Mouse (Mus musculus): ENCODE results near the gene Zbtb46. TPM values are rescaled to one million over a fixed set of nuclear protein-coding genes. Genes with fewer than 3 reads are reported as not detected.

The Zbtb46 gene
- polyA plus RNA-seq, 1 experiment = not detected

- no peak for TF ChIP-seq CTCF (IDR thresholded peaks at IDR 0.05; ENCODE audit: insufficient read depth, low read depth, low read length)
- no peak for TF ChIP-seq POLR2A (IDR thresholded peaks at IDR 0.05; ENCODE audit: insufficient read depth, low read depth, low read length)
- Histone ChIP-seq H3K4me3 (ENCODE audit: insufficient read depth, low read depth, low read length) (peak overlapping the region; percentile 66), H3K27ac (ENCODE audit: insufficient read depth, low read depth, low read length) (no peak overlapping the region), H3K4me1 (ENCODE audit: control insufficient read depth, insufficient read depth, low read length) (peaks cover 13% of the 10 kb centered on the region)
- under 1% methylated on average over 71 of the region's 72 CpGs for WGBS
Measured at GRCm38 (mm10) chr2:181458411-181459152, 644 bp downstream of the Zbtb46 start.

GRCm38 (mm10) chr2:181457831-181458230 lies 1.4 kb downstream of the Zbtb46 start:
- Histone ChIP-seq H3K27ac (ENCODE audit: insufficient read depth, low read depth, low read length) (no peak overlapping the region), H3K4me3 (ENCODE audit: insufficient read depth, low read depth, low read length) (peak overlapping the region; percentile 37), H3K4me1 (ENCODE audit: control insufficient read depth, insufficient read depth, low read length) (peaks cover 9% of the 10 kb centered on the region)
- 2% methylated on average over 15 of the region's 15 CpGs for WGBS
- no peak for TF ChIP-seq CTCF (IDR thresholded peaks at IDR 0.05; ENCODE audit: insufficient read depth, low read depth, low read length)
- no peak for TF ChIP-seq POLR2A (IDR thresholded peaks at IDR 0.05; ENCODE audit: insufficient read depth, low read depth, low read length)

GRCm38 (mm10) chr2:181455899-181456298 lies 3.3 kb downstream of the Zbtb46 start:
- Histone ChIP-seq H3K27ac (ENCODE audit: insufficient read depth, low read depth, low read length) (no peak overlapping the region), H3K4me3 (ENCODE audit: insufficient read depth, low read depth, low read length) (no peak overlapping the region), H3K4me1 (ENCODE audit: control insufficient read depth, insufficient read depth, low read length) (peaks cover 9% of the 10 kb centered on the region)
- 88% methylated on average over 2 of the region's 2 CpGs for WGBS
- no peak for TF ChIP-seq CTCF (IDR thresholded peaks at IDR 0.05; ENCODE audit: insufficient read depth, low read depth, low read length)
- no peak for TF ChIP-seq POLR2A (IDR thresholded peaks at IDR 0.05; ENCODE audit: insufficient read depth, low read depth, low read length)

- Histone ChIP-seq H3K27ac (ENCODE audit: insufficient read depth, low read depth, low read length) (no peak overlapping the region), H3K4me1 (ENCODE audit: control insufficient read depth, insufficient read depth, low read length) (peaks cover 2% of the 10 kb centered on the region; the same call in 1 of the 2 replicates), H3K4me3 (ENCODE audit: insufficient read depth, low read depth, low read length) (no peak overlapping the region)
- WGBS = 65% methylated on average over 1 of the region's 1 CpGs
- TF ChIP-seq CTCF (IDR thresholded peaks at IDR 0.05; ENCODE audit: insufficient read depth, low read depth, low read length) (no peak), POLR2A (IDR thresholded peaks at IDR 0.05; ENCODE audit: insufficient read depth, low read depth, low read length) (no peak)
Measured at GRCm38 (mm10) chr2:181453274-181453673, 6.0 kb downstream of the Zbtb46 start.

GRCm38 (mm10) chr2:181452181-181452580 lies 7.0 kb downstream of the Zbtb46 start:
- 71% methylated on average over 4 of the region's 4 CpGs for WGBS
- H3K27ac ChIP-seq (ENCODE audit: insufficient read depth, low read depth, low read length) = no peak overlapping the region

GRCm38 (mm10) chr2:181443016-181443415 lies 16.2 kb downstream of the Zbtb46 start:
- H3K4me1 ChIP-seq (ENCODE audit: control insufficient read depth, insufficient read depth, low read length) = no peaks in the 10 kb centered on the region
- H3K4me3 ChIP-seq (ENCODE audit: insufficient read depth, low read depth, low read length) = no peak overlapping the region
- no peak overlapping the region for H3K27ac ChIP-seq (ENCODE audit: insufficient read depth, low read depth, low read length)
- 97% methylated on average over 2 of the region's 2 CpGs for WGBS
- TF ChIP-seq POLR2A (IDR thresholded peaks at IDR 0.05; ENCODE audit: insufficient read depth, low read depth, low read length) = no peak
- TF ChIP-seq CTCF (IDR thresholded peaks at IDR 0.05; ENCODE audit: insufficient read depth, low read depth, low read length) = no peak

More at GRCm38 (mm10) chr2:181452181-181452580, 7.0 kb downstream of the Zbtb46 start:
- H3K4me3 ChIP-seq (ENCODE audit: insufficient read depth, low read depth, low read length) = no peak overlapping the region
- no peaks in the 10 kb centered on the region for H3K4me1 ChIP-seq (ENCODE audit: control insufficient read depth, insufficient read depth, low read length)
- no peak for TF ChIP-seq POLR2A (IDR thresholded peaks at IDR 0.05; ENCODE audit: insufficient read depth, low read depth, low read length)
- TF ChIP-seq CTCF (IDR thresholded peaks at IDR 0.05; ENCODE audit: insufficient read depth, low read depth, low read length) = no peak

- TF ChIP-seq CTCF (IDR thresholded peaks at IDR 0.05; ENCODE audit: insufficient read depth, low read depth, low read length) (no peak), POLR2A (IDR thresholded peaks at IDR 0.05; ENCODE audit: insufficient read depth, low read depth, low read length) (no peak)
- Histone ChIP-seq H3K27ac (ENCODE audit: insufficient read depth, low read depth, low read length) (no peak overlapping the region), H3K4me1 (ENCODE audit: control insufficient read depth, insufficient read depth, low read length) (no peaks in the 10 kb centered on the region), H3K4me3 (ENCODE audit: insufficient read depth, low read depth, low read length) (no peak overlapping the region)
- WGBS = 91% methylated on average over 4 of the region's 4 CpGs
Measured at GRCm38 (mm10) chr2:181438176-181438575, 21.1 kb downstream of the Zbtb46 start.

GRCm38 (mm10) chr2:181436246-181436645 lies 23.0 kb downstream of the Zbtb46 start:
- TF ChIP-seq CTCF (IDR thresholded peaks at IDR 0.05; ENCODE audit: insufficient read depth, low read depth, low read length) (no peak), POLR2A (IDR thresholded peaks at IDR 0.05; ENCODE audit: insufficient read depth, low read depth, low read length) (no peak)
- Histone ChIP-seq H3K4me3 (ENCODE audit: insufficient read depth, low read depth, low read length) (no peak overlapping the region), H3K27ac (ENCODE audit: insufficient read depth, low read depth, low read length) (no peak overlapping the region), H3K4me1 (ENCODE audit: control insufficient read depth, insufficient read depth, low read length) (no peaks in the 10 kb centered on the region)
- WGBS = 85% methylated on average over 2 of the region's 2 CpGs

GRCm38 (mm10) chr2:181423834-181424233 lies 35.4 kb downstream of the Zbtb46 start:
- WGBS = 95% methylated on average over 9 of the region's 9 CpGs
- no peak overlapping the region for H3K27ac ChIP-seq (ENCODE audit: insufficient read depth, low read depth, low read length)

More at GRCm38 (mm10) chr2:181423834-181424233, 35.4 kb downstream of the Zbtb46 start:
- TF ChIP-seq POLR2A (IDR thresholded peaks at IDR 0.05; ENCODE audit: insufficient read depth, low read depth, low read length) (no peak), CTCF (IDR thresholded peaks at IDR 0.05; ENCODE audit: insufficient read depth, low read depth, low read length) (no peak)
- Histone ChIP-seq H3K4me3 (ENCODE audit: insufficient read depth, low read depth, low read length) (no peak overlapping the region), H3K4me1 (ENCODE audit: control insufficient read depth, insufficient read depth, low read length) (no peaks in the 10 kb centered on the region)
